Mouse (Mus musculus) adipose tissue, adult 10 weeks (tissue): Measurements from ENCODE around the gene Fnip2. TPM values are rescaled to one million over a fixed set of nuclear protein-coding genes. Genes with fewer than 3 reads are reported as not detected.

Experiments
- polyA plus RNA-seq: library from polyadenylated mRNA; stranded (reverse); fragments of 350-450 nt; fragmentation: Illumina TruSeq; extraction: RNeasy Lipid Tissue Mini Kit (QIAGEN cat#74804); gene quantifications from one replicate; pipeline ENCODE4 v1.2.3, GENCODE M21; 2014; ENCODE audit warnings: low read depth, low replicate concordance

Gene Fnip2
- 5.5 TPM for polyA plus RNA-seq

GRCm38 (mm10) chr3:79567703-79568362 lies at the start of gene Fnip2:
Fnip2 (minus strand) TSS chr3:79567796.

GRCm38 (mm10) chr3:79590863-79591792 lies 23.5 kb upstream of the Fnip2 start, which contains the start of gene Ppid:
Ppid (plus strand) TSS chr3:79591342.

Other genes with a start within 250 kb of the Fnip2 start
- gene Gm17359, start 231.1 kb downstream of the Fnip2 start, polyA plus RNA-seq: 5.8 TPM
- 38.3 TPM for gene Ppid, start 23.5 kb upstream of the Fnip2 start, polyA plus RNA-seq
- 3.5 TPM for gene 4930579G24Rik, start 61.3 kb upstream of the Fnip2 start, polyA plus RNA-seq
- 55.1 TPM for gene Etfdh, start 61.7 kb upstream of the Fnip2 start, polyA plus RNA-seq
- not detected for gene Rxfp1, start 170.1 kb upstream of the Fnip2 start, polyA plus RNA-seq